ENCODE assay signal across 19 mouse cellular contexts in the genomic region with DNA sequence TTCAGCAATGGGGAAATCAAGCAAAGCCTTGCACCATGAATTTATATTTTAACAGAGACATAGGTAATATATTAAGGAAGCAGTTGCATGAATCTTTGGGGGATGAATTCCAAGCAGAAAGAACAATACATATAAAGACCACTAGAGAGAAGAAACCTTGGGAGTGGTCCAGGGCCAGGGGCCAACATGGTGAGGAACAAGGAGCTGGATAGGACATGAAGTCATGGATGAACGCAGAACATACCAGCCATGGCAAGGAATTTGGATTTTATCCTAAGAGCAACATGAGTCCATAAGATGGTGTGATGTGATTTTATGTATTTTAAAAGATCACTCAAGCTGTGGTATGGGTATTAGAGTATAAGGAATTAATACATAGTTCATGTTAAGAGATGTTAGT.
"Had no signal": no experiment of that assay in that cellular context is flagged by ENCODE, and none has a peak within 500 bp of the region (broad histone marks: within the 10 kb centered on the region; RNA-seq: fewer than 3 reads in every experiment).

No protein-coding gene starts in this region.

- H3K4me3 ChIP-seq: lung, embryonic 15.5 days; midbrain, embryonic 10.5 days; midbrain, embryonic 12.5 days; myocyte; neural tube, embryonic 13.5 days; neural tube, embryonic 15.5 days had no signal

- H3K36me3 ChIP-seq: lung, embryonic 15.5 days; midbrain, embryonic 10.5 days; midbrain, embryonic 12.5 days; neural tube, embryonic 13.5 days; neural tube, embryonic 15.5 days had no signal

- H3K4me2 ChIP-seq: lung, embryonic 15.5 days; midbrain, embryonic 12.5 days; neural tube, embryonic 13.5 days; neural tube, embryonic 15.5 days had no signal

- H3K9ac ChIP-seq: lung, embryonic 15.5 days; midbrain, embryonic 12.5 days; neural tube, embryonic 13.5 days; neural tube, embryonic 15.5 days had no signal

- H3K27ac ChIP-seq: lung, embryonic 15.5 days; midbrain, embryonic 10.5 days; midbrain, embryonic 12.5 days; neural tube, embryonic 13.5 days; neural tube, embryonic 15.5 days had no signal

- H3K9me3 ChIP-seq: lung, embryonic 15.5 days; midbrain, embryonic 10.5 days; midbrain, embryonic 12.5 days; neural tube, embryonic 13.5 days; neural tube, embryonic 15.5 days had no signal

- ATAC-seq: lung, postnatal 0 days; midbrain, embryonic 16.5 days had no signal

- H3K27me3 ChIP-seq: lung, embryonic 15.5 days; midbrain, embryonic 12.5 days; neural tube, embryonic 13.5 days; neural tube, embryonic 15.5 days had no signal

- DNase-seq: lung, adult 2 months; lung, postnatal 14 days; lung, postnatal 36 days; midbrain, embryonic 14.5 days; right cerebral cortex, adult 18-20 months; right cerebral cortex, postnatal 25 days; right cerebral cortex, postnatal 4 days; spleen, adult 18-20 months; thymus, adult 18-20 months; thymus, postnatal 14 days; thymus, postnatal 36 days had no signal
